Mouse (Mus musculus): ENCODE measurements around the gene Cdk5rap2. TPM values are rescaled to one million over a fixed set of nuclear protein-coding genes. Genes with fewer than 3 reads are reported as not detected.

Cdk5rap2 gene
- polyA plus RNA-seq, 2 experiments, result 4.8 to 5.9 TPM

DNA sequence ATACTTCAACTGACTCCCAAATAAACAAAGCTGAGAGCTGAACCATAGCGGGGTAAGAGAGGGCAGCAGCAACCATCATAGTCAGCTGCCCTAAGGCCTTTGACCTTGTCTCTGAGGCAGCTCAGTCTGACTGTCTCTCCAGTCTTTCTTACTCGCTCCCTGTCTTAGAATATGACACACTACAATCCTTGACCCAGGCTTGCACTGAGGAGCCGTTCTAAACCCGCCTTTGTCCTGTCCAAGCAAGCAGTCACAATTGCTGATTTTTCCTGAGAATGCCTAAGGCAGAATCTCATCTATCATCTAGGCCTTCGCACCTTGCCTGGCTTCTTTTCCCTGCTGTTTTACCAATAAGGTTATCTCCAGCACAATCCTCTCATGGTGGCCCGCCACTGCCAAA, 164.5 kb downstream of the Cdk5rap2 start:
- Histone ChIP-seq H3K4me2 (ENCODE audit: low read depth) (no peak overlapping the region), H3K9ac (replicated peaks) (no peak overlapping the region), H3K36me3 (replicated peaks; ENCODE audit: control insufficient read depth, insufficient read depth, low read depth) (no peaks in the 10 kb centered on the region), H3K4me3 (ENCODE audit: insufficient read depth in 1 of 2, low read depth in 2 of 2, low read length in 2 of 2) (no peak overlapping the region), H3K9me3 (ENCODE audit: control insufficient read depth, low read length) (no peaks in the 10 kb centered on the region), H3K27me3 (ENCODE audit: control insufficient read depth, insufficient read depth, low read length) (no peaks in the 10 kb centered on the region), H3K27ac (no peak overlapping the region), H3K4me1 (replicated peaks; ENCODE audit: control insufficient read depth in 2 of 2, insufficient read depth in 2 of 2, low read length in 1 of 2) (no peaks in the 10 kb centered on the region)
- WGBS (ENCODE audit: insufficient replicate concordance), result 74% methylated on average over 6 of the region's 6 CpGs
- no peak for TF ChIP-seq CTCF (IDR thresholded peaks at IDR 0.05; ENCODE audit: low read depth)
- TF ChIP-seq EP300 (IDR thresholded peaks at IDR 0.05; ENCODE audit: low read depth), result no peak
- no peak for ATAC-seq (ENCODE audit: insufficient read depth)
- DNase-seq (ENCODE audit: low read depth in 3 of 3, low spot score in 3 of 3), result no peak

DNA sequence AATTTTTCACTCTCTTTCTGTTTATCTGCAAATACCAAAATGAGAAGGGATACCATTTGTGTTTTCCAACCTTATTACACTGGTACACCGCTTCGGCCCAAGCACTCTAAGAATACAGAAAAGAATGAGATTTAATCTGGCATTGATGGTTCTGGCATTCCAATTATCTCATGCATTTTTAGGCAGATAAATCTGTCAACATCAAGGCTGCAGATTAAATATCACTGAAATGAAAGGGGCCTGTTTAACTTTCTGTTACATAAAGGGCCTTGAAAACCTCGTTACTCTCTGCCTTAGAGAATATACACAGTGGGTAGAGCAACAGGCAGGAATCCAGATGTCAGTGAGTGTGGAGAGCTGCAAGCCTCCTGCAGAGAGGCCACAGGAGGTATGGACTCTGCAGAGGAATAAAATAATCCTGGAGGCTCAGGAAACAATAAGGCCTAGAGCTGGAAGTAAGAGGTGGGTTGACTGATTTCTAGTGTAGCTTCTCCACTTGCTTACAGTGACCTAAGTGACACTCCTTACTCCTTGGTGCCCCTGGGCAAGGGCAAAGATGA, 166.6 kb downstream of the Cdk5rap2 start:
- Histone ChIP-seq H3K36me3 (replicated peaks; ENCODE audit: control insufficient read depth, insufficient read depth, low read depth) (no peaks in the 10 kb centered on the region), H3K4me3 (ENCODE audit: insufficient read depth in 1 of 2, low read depth in 2 of 2, low read length in 2 of 2) (no peak overlapping the region), H3K9ac (replicated peaks) (no peak overlapping the region), H3K9me3 (ENCODE audit: control insufficient read depth, low read length) (no peaks in the 10 kb centered on the region), H3K4me2 (ENCODE audit: low read depth) (no peak overlapping the region), H3K27me3 (ENCODE audit: control insufficient read depth, insufficient read depth, low read length) (no peaks in the 10 kb centered on the region), H3K27ac (no peak overlapping the region), H3K4me1 (replicated peaks; ENCODE audit: control insufficient read depth in 2 of 2, insufficient read depth in 2 of 2, low read length in 1 of 2) (no peaks in the 10 kb centered on the region)
- no peak for TF ChIP-seq CTCF (IDR thresholded peaks at IDR 0.05; ENCODE audit: low read depth)
- TF ChIP-seq EP300 (IDR thresholded peaks at IDR 0.05; ENCODE audit: low read depth), result no peak
- ATAC-seq (ENCODE audit: insufficient read depth) (no peak), DNase-seq (ENCODE audit: low read depth in 3 of 3, low spot score in 3 of 3) (no peak)
- 75% methylated on average over 3 of the region's 3 CpGs for WGBS (ENCODE audit: insufficient replicate concordance)

DNA sequence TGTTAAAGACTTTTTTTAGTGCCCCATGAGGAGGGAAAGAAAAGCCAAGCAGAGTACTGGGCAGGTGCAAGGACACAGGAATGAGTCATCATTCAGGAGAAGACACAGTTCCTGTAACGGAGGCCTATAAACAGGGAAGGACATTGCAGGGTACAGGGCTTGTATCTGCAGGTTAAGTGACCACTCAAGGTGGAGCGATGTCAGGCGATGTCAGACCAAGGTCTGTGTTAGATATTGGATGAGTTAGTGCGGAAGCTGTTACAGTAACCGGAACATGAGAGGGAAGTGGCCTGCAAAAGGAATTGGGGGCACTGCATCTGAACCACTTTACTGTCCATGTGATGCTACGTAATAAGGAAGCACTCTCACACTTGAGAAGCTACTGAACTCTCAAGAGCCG, 170.5 kb downstream of the Cdk5rap2 start:
- H3K9me3 ChIP-seq (ENCODE audit: control insufficient read depth, low read length), result no peaks in the 10 kb centered on the region
- no peak for ATAC-seq (ENCODE audit: insufficient read depth)
- no peak overlapping the region for H3K4me3 ChIP-seq (ENCODE audit: insufficient read depth in 1 of 2, low read depth in 2 of 2, low read length in 2 of 2)
- H3K36me3 ChIP-seq (replicated peaks; ENCODE audit: control insufficient read depth, insufficient read depth, low read depth), result peaks cover 4% of the 10 kb centered on the region; the same call in 1 of the 2 replicates
- TF ChIP-seq CTCF (IDR thresholded peaks at IDR 0.05; ENCODE audit: low read depth) (no peak), EP300 (IDR thresholded peaks at IDR 0.05; ENCODE audit: low read depth) (no peak)
- no peaks in the 10 kb centered on the region for H3K27me3 ChIP-seq (ENCODE audit: control insufficient read depth, insufficient read depth, low read length)
- H3K9ac ChIP-seq (replicated peaks), result no peak overlapping the region
- H3K27ac ChIP-seq, result no peak overlapping the region
- no peak overlapping the region for H3K4me2 ChIP-seq (ENCODE audit: low read depth)
- WGBS (ENCODE audit: insufficient replicate concordance), result 78% methylated on average over 7 of the region's 7 CpGs
- H3K4me1 ChIP-seq (replicated peaks; ENCODE audit: control insufficient read depth in 2 of 2, insufficient read depth in 2 of 2, low read length in 1 of 2), result no peaks in the 10 kb centered on the region
- DNase-seq (ENCODE audit: low read depth in 3 of 3, low spot score in 3 of 3), result no peak

DNA sequence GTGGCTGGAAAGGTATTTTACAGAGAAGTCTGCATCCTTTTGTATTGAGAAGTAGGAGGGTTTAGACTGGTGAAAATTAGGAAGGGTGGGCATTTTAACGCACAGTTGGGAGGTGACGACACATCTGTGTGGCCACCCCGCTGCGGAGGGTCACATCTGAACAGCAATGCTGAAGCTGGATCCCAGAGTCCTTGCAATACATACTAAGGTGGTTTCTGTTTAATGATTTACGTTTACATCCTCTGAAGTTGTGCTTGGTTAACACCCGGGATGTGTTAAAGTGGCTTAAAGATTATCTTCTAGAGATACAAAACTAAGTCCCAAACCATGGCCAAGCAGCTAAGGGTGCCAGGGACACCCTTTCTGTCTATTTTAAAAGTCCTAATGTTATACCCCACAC, 171.4 kb downstream of the Cdk5rap2 start:
- H3K4me1 ChIP-seq (replicated peaks; ENCODE audit: control insufficient read depth in 2 of 2, insufficient read depth in 2 of 2, low read length in 1 of 2), result no peaks in the 10 kb centered on the region
- H3K27ac ChIP-seq, result no peak overlapping the region
- TF ChIP-seq EP300 (IDR thresholded peaks at IDR 0.05; ENCODE audit: low read depth) (no peak), CTCF (IDR thresholded peaks at IDR 0.05; ENCODE audit: low read depth) (no peak)
- ATAC-seq (ENCODE audit: insufficient read depth) (no peak), DNase-seq (ENCODE audit: low read depth in 3 of 3, low spot score in 3 of 3) (no peak)
- 81% methylated on average over 6 of the region's 6 CpGs for WGBS (ENCODE audit: insufficient replicate concordance)
- no peak overlapping the region for H3K4me3 ChIP-seq (ENCODE audit: insufficient read depth in 1 of 2, low read depth in 2 of 2, low read length in 2 of 2)
- H3K36me3 ChIP-seq (replicated peaks; ENCODE audit: control insufficient read depth, insufficient read depth, low read depth), result peaks cover 5% of the 10 kb centered on the region; the same call in 1 of the 2 replicates
- H3K4me2 ChIP-seq (ENCODE audit: low read depth), result no peak overlapping the region
- no peak overlapping the region for H3K9ac ChIP-seq (replicated peaks)
- H3K9me3 ChIP-seq (ENCODE audit: control insufficient read depth, low read length), result no peaks in the 10 kb centered on the region
- H3K27me3 ChIP-seq (ENCODE audit: control insufficient read depth, insufficient read depth, low read length), result no peaks in the 10 kb centered on the region

DNA sequence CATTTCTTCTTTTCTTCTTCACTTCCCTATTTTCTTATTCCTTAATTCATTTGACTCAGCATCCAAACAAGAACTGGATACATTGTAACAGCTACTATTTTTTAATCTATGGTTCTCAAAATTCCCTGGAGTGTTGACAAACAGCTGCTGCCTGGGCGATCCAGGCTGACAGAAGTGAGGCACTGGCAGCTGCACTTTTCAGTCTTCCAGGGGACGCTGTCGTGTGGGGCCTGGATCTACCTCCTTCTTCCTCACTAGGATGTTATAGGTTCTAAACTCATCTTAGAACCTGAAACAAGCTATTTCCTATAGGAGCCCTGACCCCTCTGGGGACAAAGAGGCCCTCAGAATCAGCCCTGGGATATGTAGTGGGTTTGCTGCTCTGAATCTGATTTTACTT, 177.9 kb downstream of the Cdk5rap2 start:
- Histone ChIP-seq H3K27ac (no peak overlapping the region), H3K4me3 (ENCODE audit: insufficient read depth in 1 of 2, low read depth in 2 of 2, low read length in 2 of 2) (no peak overlapping the region), H3K36me3 (replicated peaks; ENCODE audit: control insufficient read depth, insufficient read depth, low read depth) (peaks cover 5% of the 10 kb centered on the region; the same call in 1 of the 2 replicates), H3K27me3 (ENCODE audit: control insufficient read depth, insufficient read depth, low read length) (no peaks in the 10 kb centered on the region), H3K4me2 (ENCODE audit: low read depth) (no peak overlapping the region), H3K4me1 (replicated peaks; ENCODE audit: control insufficient read depth in 2 of 2, insufficient read depth in 2 of 2, low read length in 1 of 2) (no peaks in the 10 kb centered on the region), H3K9me3 (ENCODE audit: control insufficient read depth, low read length) (no peaks in the 10 kb centered on the region), H3K9ac (replicated peaks) (no peak overlapping the region)
- no peak for DNase-seq (ENCODE audit: low read depth in 3 of 3, low spot score in 3 of 3)
- WGBS (ENCODE audit: insufficient replicate concordance), result 76% methylated on average over 3 of the region's 3 CpGs
- TF ChIP-seq EP300 (IDR thresholded peaks at IDR 0.05; ENCODE audit: low read depth), result no peak
- TF ChIP-seq CTCF (IDR thresholded peaks at IDR 0.05; ENCODE audit: low read depth), result no peak
- ATAC-seq (ENCODE audit: insufficient read depth), result no peak

Measured in liver, embryonic 14.5 days (tissue).